Mouse (Mus musculus): ENCODE measurements around the gene Nectin2. TPM values are rescaled to one million over a fixed set of nuclear protein-coding genes. Genes with fewer than 3 reads are reported as not detected.

The Nectin2 gene
- polyA plus RNA-seq, 1 experiment from 2014 or later: 82.2 TPM

GRCm38 (mm10) chr7:19702859-19703555 lies 47.3 kb downstream of the Nectin2 start:
- no peak for DNase-seq (ENCODE audit: low spot score)
- H3K9ac ChIP-seq (ENCODE audit: low read length): no peak overlapping the region
- peaks cover 5% of the 10 kb centered on the region for H3K36me3 ChIP-seq (ENCODE audit: control insufficient read depth, insufficient read depth, low read length)
- WGBS: 89% methylated on average over 16 of the region's 16 CpGs
- no peak overlapping the region for H3K4me2 ChIP-seq (replicated peaks; ENCODE audit: low read depth)
- H3K4me1 ChIP-seq (replicated peaks; ENCODE audit: control insufficient read depth, insufficient read depth): peaks cover 8% of the 10 kb centered on the region
- no peaks in the 10 kb centered on the region for H3K9me3 ChIP-seq (ENCODE audit: control insufficient read depth, low read length)
- no peak for TF ChIP-seq EP300 (optimal IDR thresholded peaks at IDR 0.05)
- TF ChIP-seq CTCF (IDR thresholded peaks at IDR 0.05; ENCODE audit: low read depth): no peak
- H3K27me3 ChIP-seq (ENCODE audit: control insufficient read depth, insufficient read depth, low read length): no peaks in the 10 kb centered on the region
- H3K27ac ChIP-seq (replicated peaks): no peak overlapping the region
- ATAC-seq (ENCODE audit: low FRiP score, low TSS enrichment): no peak
- H3K4me3 ChIP-seq (ENCODE audit: low read depth, low read length): no peak overlapping the region

GRCm38 (mm10) chr7:19701069-19701761 lies 49.1 kb downstream of the Nectin2 start:
- no peaks in the 10 kb centered on the region for H3K27me3 ChIP-seq (ENCODE audit: control insufficient read depth, insufficient read depth, low read length)
- H3K9ac ChIP-seq (ENCODE audit: low read length): no peak overlapping the region; the same call in 1 of the 2 replicates
- WGBS: 34% methylated on average over 22 of the region's 22 CpGs
- peaks cover 8% of the 10 kb centered on the region for H3K4me1 ChIP-seq (replicated peaks; ENCODE audit: control insufficient read depth, insufficient read depth)
- H3K9me3 ChIP-seq (ENCODE audit: control insufficient read depth, low read length): no peaks in the 10 kb centered on the region
- H3K4me3 ChIP-seq (ENCODE audit: low read depth, low read length): no peak overlapping the region
- ATAC-seq (ENCODE audit: low FRiP score, low TSS enrichment) (peak; percentile 89), DNase-seq (ENCODE audit: low spot score) (peak; percentile 84)
- peak; percentile 84 for TF ChIP-seq CTCF (IDR thresholded peaks at IDR 0.05; ENCODE audit: low read depth)
- no peak for TF ChIP-seq EP300 (optimal IDR thresholded peaks at IDR 0.05)
- H3K4me2 ChIP-seq (replicated peaks; ENCODE audit: low read depth): 0 out of 2 replicates have a peak overlapping the region, but pooled peaks have one; percentile 27
- peaks cover 1% of the 10 kb centered on the region for H3K36me3 ChIP-seq (ENCODE audit: control insufficient read depth, insufficient read depth, low read length)
- H3K27ac ChIP-seq (replicated peaks): peak overlapping the region; percentile 70

GRCm38 (mm10) chr7:19700299-19701068 lies 49.8 kb downstream of the Nectin2 start:
- Histone ChIP-seq H3K36me3 (ENCODE audit: control insufficient read depth, insufficient read depth, low read length) (no peaks in the 10 kb centered on the region), H3K4me2 (replicated peaks; ENCODE audit: low read depth) (0 out of 2 replicates have a peak overlapping the region, but pooled peaks have one; percentile 27), H3K4me3 (ENCODE audit: low read depth, low read length) (no peak overlapping the region), H3K27ac (replicated peaks) (peak overlapping the region; percentile 70), H3K27me3 (ENCODE audit: control insufficient read depth, insufficient read depth, low read length) (no peaks in the 10 kb centered on the region), H3K9me3 (ENCODE audit: control insufficient read depth, low read length) (no peaks in the 10 kb centered on the region), H3K9ac (ENCODE audit: low read length) (no peak overlapping the region; the same call in 1 of the 2 replicates), H3K4me1 (replicated peaks; ENCODE audit: control insufficient read depth, insufficient read depth) (peaks cover 8% of the 10 kb centered on the region)
- TF ChIP-seq CTCF (IDR thresholded peaks at IDR 0.05; ENCODE audit: low read depth): no peak
- 43% methylated on average over 12 of the region's 12 CpGs for WGBS
- ATAC-seq (ENCODE audit: low FRiP score, low TSS enrichment) (0 out of 2 replicates have a peak, but pooled peaks have one; percentile 6), DNase-seq (ENCODE audit: low spot score) (no peak)

GRCm38 (mm10) chr7:19699827-19700148 lies 50.5 kb downstream of the Nectin2 start:
- no peaks in the 10 kb centered on the region for H3K9me3 ChIP-seq (ENCODE audit: control insufficient read depth, low read length)
- TF ChIP-seq CTCF (IDR thresholded peaks at IDR 0.05; ENCODE audit: low read depth) (no peak), EP300 (optimal IDR thresholded peaks at IDR 0.05) (no peak)
- peaks cover 8% of the 10 kb centered on the region for H3K4me1 ChIP-seq (replicated peaks; ENCODE audit: control insufficient read depth, insufficient read depth)
- no peak overlapping the region for H3K27ac ChIP-seq (replicated peaks)
- H3K9ac ChIP-seq (ENCODE audit: low read length): no peak overlapping the region
- ATAC-seq (ENCODE audit: low FRiP score, low TSS enrichment) (no peak), DNase-seq (ENCODE audit: low spot score) (no peak)
- no peaks in the 10 kb centered on the region for H3K27me3 ChIP-seq (ENCODE audit: control insufficient read depth, insufficient read depth, low read length)
- H3K4me2 ChIP-seq (replicated peaks; ENCODE audit: low read depth): no peak overlapping the region
- WGBS: 72% methylated on average over 4 of the region's 4 CpGs
- no peak overlapping the region for H3K4me3 ChIP-seq (ENCODE audit: low read depth, low read length)
- H3K36me3 ChIP-seq (ENCODE audit: control insufficient read depth, insufficient read depth, low read length): no peaks in the 10 kb centered on the region

GRCm38 (mm10) chr7:19698907-19699826 lies 51.1 kb downstream of the Nectin2 start, which contains the start of gene Apoe:
Apoe (minus strand) TSS chr7:19699188.
- DNase-seq (ENCODE audit: low spot score) (peak; percentile 46), ATAC-seq (ENCODE audit: low FRiP score, low TSS enrichment) (0 out of 2 replicates have a peak, but pooled peaks have one; percentile 27)
- Histone ChIP-seq H3K27me3 (ENCODE audit: control insufficient read depth, insufficient read depth, low read length) (no peaks in the 10 kb centered on the region), H3K4me3 (ENCODE audit: low read depth, low read length) (peak within 1 kb of the TSS; percentile 37), H3K9me3 (ENCODE audit: control insufficient read depth, low read length) (no peaks in the 10 kb centered on the region), H3K4me2 (replicated peaks; ENCODE audit: low read depth) (peak within 1 kb of the TSS; percentile 59), H3K36me3 (ENCODE audit: control insufficient read depth, insufficient read depth, low read length) (no peaks in the 10 kb centered on the region), H3K27ac (replicated peaks) (peak within 1 kb of the TSS; percentile 50), H3K9ac (ENCODE audit: low read length) (peak within 1 kb of the TSS; percentile 51), H3K4me1 (replicated peaks; ENCODE audit: control insufficient read depth, insufficient read depth) (peaks cover 8% of the 10 kb centered on the region)
- 7% methylated on average over 19 of the region's 20 CpGs for WGBS
- TF ChIP-seq EP300 (optimal IDR thresholded peaks at IDR 0.05): no peak
- peak; percentile 26; the same call in 1 of the 2 replicates for TF ChIP-seq CTCF (IDR thresholded peaks at IDR 0.05; ENCODE audit: low read depth)
